Mouse (Mus musculus): ENCODE measurements at regions not wholly inside any gene's neighbourhood (a gene's known extent, or its start where the extent isn't known, plus 50 kb on each side); places are given as distances from the start of the nearest gene placed in this dataset.

GRCm38 (mm10) chr5:133712652-133713051 is 386.9 kb upstream of the Castor2 start:
- no peaks in the 10 kb centered on the region for H3K27me3 ChIP-seq (ENCODE audit: control insufficient read depth, insufficient read depth, low read length)
- H3K4me3 ChIP-seq (ENCODE audit: low read depth, low read length), result no peak overlapping the region
- DNase-seq (ENCODE audit: low spot score) (no peak), ATAC-seq (replicated peaks; ENCODE audit: insufficient number of reproducible peaks, low FRiP score, low TSS enrichment, low read depth) (no peak)
- H3K36me3 ChIP-seq (replicated peaks; ENCODE audit: control insufficient read depth, insufficient read depth, low read depth, low read length), result no peaks in the 10 kb centered on the region
- WGBS, result 54% methylated on average over 3 of the region's 3 CpGs
- H3K4me1 ChIP-seq (ENCODE audit: control insufficient read depth, insufficient read depth, low read length), result no peaks in the 10 kb centered on the region
- no peak overlapping the region for H3K4me2 ChIP-seq (ENCODE audit: low read depth, low read length)
- no peak overlapping the region for H3K27ac ChIP-seq (replicated peaks; ENCODE audit: low read depth, low read length)
- H3K9me3 ChIP-seq (replicated peaks; ENCODE audit: control insufficient read depth, low read length), result no peaks in the 10 kb centered on the region
- H3K9ac ChIP-seq (replicated peaks; ENCODE audit: low read length), result no peak overlapping the region

GRCm38 (mm10) chr5:133708881-133709280 is 390.6 kb upstream of the Castor2 start:
- no peak overlapping the region for H3K27ac ChIP-seq (replicated peaks; ENCODE audit: low read depth, low read length)

DNA sequence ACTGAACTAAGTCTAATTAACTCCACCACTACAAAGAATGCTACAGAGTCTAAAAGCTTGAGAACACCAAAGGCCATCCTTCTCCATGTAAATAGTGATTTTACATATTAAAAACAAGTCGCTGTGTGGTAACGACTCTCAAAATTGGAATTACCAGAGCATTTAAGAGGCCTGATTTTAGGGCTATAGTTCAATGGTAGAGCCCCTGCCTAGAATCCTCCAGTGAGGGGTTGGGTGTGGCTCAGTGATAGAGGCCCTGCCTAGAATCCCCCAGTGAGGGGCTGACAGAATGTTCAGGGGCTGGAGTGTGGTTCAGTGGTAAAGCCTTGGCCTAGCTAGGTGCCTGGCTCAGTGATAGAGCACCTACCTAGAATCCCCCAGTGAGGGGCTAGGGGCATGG is 413.3 kb upstream of the Castor2 start:
- H3K9ac ChIP-seq (replicated peaks; ENCODE audit: low read length), result no peak overlapping the region
- no peak overlapping the region for H3K4me2 ChIP-seq (ENCODE audit: low read depth, low read length)
- no peaks in the 10 kb centered on the region for H3K4me1 ChIP-seq (ENCODE audit: control insufficient read depth, insufficient read depth, low read length)
- H3K27me3 ChIP-seq (ENCODE audit: control insufficient read depth, insufficient read depth, low read length), result no peaks in the 10 kb centered on the region
- DNase-seq (ENCODE audit: low spot score), result no peak
- WGBS, result 89% methylated on average over 2 of the region's 2 CpGs
- H3K4me3 ChIP-seq (ENCODE audit: low read depth, low read length), result no peak overlapping the region
- H3K9me3 ChIP-seq (replicated peaks; ENCODE audit: control insufficient read depth, low read length), result no peaks in the 10 kb centered on the region
- H3K27ac ChIP-seq (replicated peaks; ENCODE audit: low read depth, low read length), result no peak overlapping the region
- ATAC-seq (replicated peaks; ENCODE audit: insufficient number of reproducible peaks, low FRiP score, low TSS enrichment, low read depth), result no peak
- H3K36me3 ChIP-seq (replicated peaks; ENCODE audit: control insufficient read depth, insufficient read depth, low read depth, low read length), result no peaks in the 10 kb centered on the region

More at GRCm38 (mm10) chr5:133708881-133709280, 390.6 kb upstream of the Castor2 start:
- 71% methylated on average over 8 of the region's 8 CpGs for WGBS
- Histone ChIP-seq H3K9ac (replicated peaks; ENCODE audit: low read length) (no peak overlapping the region), H3K4me1 (ENCODE audit: control insufficient read depth, insufficient read depth, low read length) (no peaks in the 10 kb centered on the region), H3K9me3 (replicated peaks; ENCODE audit: control insufficient read depth, low read length) (no peaks in the 10 kb centered on the region), H3K4me2 (ENCODE audit: low read depth, low read length) (no peak overlapping the region), H3K27me3 (ENCODE audit: control insufficient read depth, insufficient read depth, low read length) (no peaks in the 10 kb centered on the region), H3K36me3 (replicated peaks; ENCODE audit: control insufficient read depth, insufficient read depth, low read depth, low read length) (no peaks in the 10 kb centered on the region), H3K4me3 (ENCODE audit: low read depth, low read length) (no peak overlapping the region)
- ATAC-seq (replicated peaks; ENCODE audit: insufficient number of reproducible peaks, low FRiP score, low TSS enrichment, low read depth) (no peak), DNase-seq (ENCODE audit: low spot score) (no peak)

DNA sequence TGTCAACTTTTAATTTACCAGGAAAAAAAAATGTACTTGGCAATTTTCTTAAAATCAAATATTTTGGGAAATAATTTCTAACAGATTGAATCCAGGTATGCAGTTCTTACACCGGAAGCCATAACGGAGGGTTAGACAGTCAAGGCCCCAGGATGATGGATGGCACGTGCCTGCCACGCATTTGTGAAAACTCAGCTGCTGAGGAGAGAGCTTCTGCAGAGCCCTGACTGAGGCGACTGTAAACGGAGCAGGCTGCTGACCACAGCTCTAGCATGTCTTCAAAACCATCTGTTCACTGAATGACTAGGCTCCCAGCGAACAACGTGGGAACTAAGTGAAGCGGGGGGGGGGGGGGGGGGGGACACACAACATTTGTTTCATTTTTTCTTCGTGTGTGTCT is 416.5 kb upstream of the Castor2 start:
- Histone ChIP-seq H3K4me2 (ENCODE audit: low read depth, low read length) (no peak overlapping the region), H3K9me3 (replicated peaks; ENCODE audit: control insufficient read depth, low read length) (no peaks in the 10 kb centered on the region), H3K27ac (replicated peaks; ENCODE audit: low read depth, low read length) (no peak overlapping the region), H3K27me3 (ENCODE audit: control insufficient read depth, insufficient read depth, low read length) (no peaks in the 10 kb centered on the region), H3K9ac (replicated peaks; ENCODE audit: low read length) (no peak overlapping the region), H3K4me1 (ENCODE audit: control insufficient read depth, insufficient read depth, low read length) (no peaks in the 10 kb centered on the region), H3K36me3 (replicated peaks; ENCODE audit: control insufficient read depth, insufficient read depth, low read depth, low read length) (no peaks in the 10 kb centered on the region), H3K4me3 (ENCODE audit: low read depth, low read length) (no peak overlapping the region)
- ATAC-seq (replicated peaks; ENCODE audit: insufficient number of reproducible peaks, low FRiP score, low TSS enrichment, low read depth) (no peak), DNase-seq (ENCODE audit: low spot score) (no peak)
- 53% methylated on average over 9 of the region's 10 CpGs for WGBS

GRCm38 (mm10) chr5:133676791-133677450 is 422.6 kb upstream of the Castor2 start:
- Histone ChIP-seq H3K9ac (replicated peaks; ENCODE audit: low read length) (no peak overlapping the region), H3K4me1 (ENCODE audit: control insufficient read depth, insufficient read depth, low read length) (no peaks in the 10 kb centered on the region), H3K27ac (replicated peaks; ENCODE audit: low read depth, low read length) (no peak overlapping the region), H3K9me3 (replicated peaks; ENCODE audit: control insufficient read depth, low read length) (no peaks in the 10 kb centered on the region), H3K4me3 (ENCODE audit: low read depth, low read length) (no peak overlapping the region), H3K36me3 (replicated peaks; ENCODE audit: control insufficient read depth, insufficient read depth, low read depth, low read length) (no peaks in the 10 kb centered on the region), H3K27me3 (ENCODE audit: control insufficient read depth, insufficient read depth, low read length) (no peaks in the 10 kb centered on the region), H3K4me2 (ENCODE audit: low read depth, low read length) (no peak overlapping the region)
- DNase-seq (ENCODE audit: low spot score) (no peak), ATAC-seq (replicated peaks; ENCODE audit: insufficient number of reproducible peaks, low FRiP score, low TSS enrichment, low read depth) (no peak)
- WGBS, result 87% methylated on average over 15 of the region's 15 CpGs

- Histone ChIP-seq H3K4me2 (ENCODE audit: low read depth, low read length) (no peak overlapping the region), H3K9me3 (replicated peaks; ENCODE audit: control insufficient read depth, low read length) (no peaks in the 10 kb centered on the region), H3K27me3 (ENCODE audit: control insufficient read depth, insufficient read depth, low read length) (no peaks in the 10 kb centered on the region), H3K4me1 (ENCODE audit: control insufficient read depth, insufficient read depth, low read length) (no peaks in the 10 kb centered on the region), H3K36me3 (replicated peaks; ENCODE audit: control insufficient read depth, insufficient read depth, low read depth, low read length) (no peaks in the 10 kb centered on the region), H3K4me3 (ENCODE audit: low read depth, low read length) (no peak overlapping the region), H3K27ac (replicated peaks; ENCODE audit: low read depth, low read length) (no peak overlapping the region), H3K9ac (replicated peaks; ENCODE audit: low read length) (no peak overlapping the region)
- DNase-seq (ENCODE audit: low spot score), result no peak
- 64% methylated on average over 3 of the region's 3 CpGs for WGBS
- ATAC-seq (replicated peaks; ENCODE audit: insufficient number of reproducible peaks, low FRiP score, low TSS enrichment, low read depth), result no peak
Measured at GRCm38 (mm10) chr5:133675636-133676035, 423.9 kb upstream of the Castor2 start.

GRCm38 (mm10) chr5:133666473-133666872 is 433.0 kb upstream of the Castor2 start:
- ATAC-seq (replicated peaks; ENCODE audit: insufficient number of reproducible peaks, low FRiP score, low TSS enrichment, low read depth), result no peak

DNA sequence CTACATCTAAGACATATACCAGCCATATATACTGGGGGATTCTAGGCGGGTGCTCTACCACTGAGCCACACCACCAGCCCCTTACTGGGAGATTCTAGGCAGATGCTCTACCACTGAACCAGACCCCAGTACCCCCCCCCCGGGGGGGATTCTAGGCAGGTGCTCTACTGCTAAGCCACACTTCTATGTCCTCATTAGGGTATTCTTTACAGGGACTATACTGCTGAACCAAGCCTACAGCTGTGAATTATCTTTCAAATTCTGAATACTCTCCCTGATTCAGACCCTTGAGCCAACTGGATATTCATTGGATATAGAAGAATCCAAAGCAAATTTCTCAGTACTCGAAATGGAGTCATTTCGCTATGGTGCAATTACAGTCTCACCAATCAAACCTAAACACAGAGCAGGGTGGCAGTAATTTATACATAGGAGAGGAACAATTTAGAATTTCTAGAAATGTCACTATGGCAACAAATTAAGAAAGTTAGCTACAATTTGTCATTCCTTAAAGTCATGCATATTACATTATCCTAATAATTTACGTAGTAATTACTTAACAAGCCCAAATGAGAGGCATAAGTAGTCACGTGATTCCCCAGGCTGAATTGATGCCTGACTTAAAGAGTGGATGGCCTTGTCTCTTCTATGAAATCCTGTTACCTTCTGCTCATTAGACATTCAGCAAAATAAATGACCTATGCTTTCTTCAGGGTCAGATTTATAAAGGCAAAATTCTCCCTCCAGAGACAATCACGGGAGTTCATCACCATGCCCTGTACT is 436.8 kb upstream of the Castor2 start:
- no peak overlapping the region for H3K9ac ChIP-seq (replicated peaks; ENCODE audit: low read length)
- ATAC-seq (replicated peaks; ENCODE audit: insufficient number of reproducible peaks, low FRiP score, low TSS enrichment, low read depth), result no peak
- WGBS, result 80% methylated on average over 7 of the region's 7 CpGs
- H3K27me3 ChIP-seq (ENCODE audit: control insufficient read depth, insufficient read depth, low read length), result no peaks in the 10 kb centered on the region
- H3K4me2 ChIP-seq (ENCODE audit: low read depth, low read length), result no peak overlapping the region
- no peaks in the 10 kb centered on the region for H3K4me1 ChIP-seq (ENCODE audit: control insufficient read depth, insufficient read depth, low read length)
- H3K36me3 ChIP-seq (replicated peaks; ENCODE audit: control insufficient read depth, insufficient read depth, low read depth, low read length), result no peaks in the 10 kb centered on the region
- no peak overlapping the region for H3K4me3 ChIP-seq (ENCODE audit: low read depth, low read length)
- H3K27ac ChIP-seq (replicated peaks; ENCODE audit: low read depth, low read length), result no peak overlapping the region
- no peak for DNase-seq (ENCODE audit: low spot score)
- H3K9me3 ChIP-seq (replicated peaks; ENCODE audit: control insufficient read depth, low read length), result no peaks in the 10 kb centered on the region

More at GRCm38 (mm10) chr5:133666473-133666872, 433.0 kb upstream of the Castor2 start:
- WGBS, result 33% methylated on average over 6 of the region's 6 CpGs
- Histone ChIP-seq H3K4me1 (ENCODE audit: control insufficient read depth, insufficient read depth, low read length) (no peaks in the 10 kb centered on the region), H3K9ac (replicated peaks; ENCODE audit: low read length) (no peak overlapping the region), H3K27me3 (ENCODE audit: control insufficient read depth, insufficient read depth, low read length) (no peaks in the 10 kb centered on the region), H3K9me3 (replicated peaks; ENCODE audit: control insufficient read depth, low read length) (no peaks in the 10 kb centered on the region), H3K27ac (replicated peaks; ENCODE audit: low read depth, low read length) (no peak overlapping the region), H3K36me3 (replicated peaks; ENCODE audit: control insufficient read depth, insufficient read depth, low read depth, low read length) (no peaks in the 10 kb centered on the region), H3K4me3 (ENCODE audit: low read depth, low read length) (no peak overlapping the region), H3K4me2 (ENCODE audit: low read depth, low read length) (no peak overlapping the region)
- peak; percentile 60 for DNase-seq (ENCODE audit: low spot score)
